Mouse (Mus musculus): ENCODE measurements at regions not wholly inside any gene's neighbourhood (a gene's known extent, or its start where the extent isn't known, plus 50 kb on each side); places are given as distances from the start of the nearest gene placed in this dataset.

DNA sequence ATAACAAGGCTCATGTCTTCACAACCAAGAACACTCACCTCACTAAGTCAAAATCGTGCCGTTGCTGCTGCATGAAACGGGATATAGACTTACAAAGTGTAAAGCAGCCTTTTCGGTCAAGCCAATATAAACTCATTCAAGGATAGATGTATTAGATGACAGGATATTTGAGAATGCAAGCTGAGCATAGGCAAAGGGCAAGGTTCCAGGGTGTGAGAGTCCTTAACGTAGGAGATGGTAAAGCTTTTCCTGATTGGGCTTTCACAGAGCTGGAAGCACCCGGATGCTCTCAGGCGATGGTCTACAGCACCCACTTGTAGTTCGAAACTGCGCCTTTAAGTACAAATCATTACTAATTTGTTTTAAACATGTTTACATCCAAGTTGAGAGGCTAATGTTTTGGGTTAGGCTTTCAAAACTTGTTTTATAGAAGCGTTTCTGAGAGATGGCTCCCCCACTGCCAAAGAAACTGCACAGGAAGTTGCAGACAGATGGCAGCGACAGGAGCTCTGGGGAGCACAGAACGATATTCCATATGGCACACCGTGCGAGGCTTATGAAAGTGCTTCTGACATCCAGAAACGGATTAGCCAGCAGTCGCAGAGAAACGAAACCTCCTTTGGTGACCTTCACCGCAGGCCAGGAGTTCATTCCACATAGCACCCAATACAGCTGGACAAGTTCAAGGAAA lies 54.1 kb upstream of the Rell1 start:
- DNase-seq = peak; percentile 25

DNA sequence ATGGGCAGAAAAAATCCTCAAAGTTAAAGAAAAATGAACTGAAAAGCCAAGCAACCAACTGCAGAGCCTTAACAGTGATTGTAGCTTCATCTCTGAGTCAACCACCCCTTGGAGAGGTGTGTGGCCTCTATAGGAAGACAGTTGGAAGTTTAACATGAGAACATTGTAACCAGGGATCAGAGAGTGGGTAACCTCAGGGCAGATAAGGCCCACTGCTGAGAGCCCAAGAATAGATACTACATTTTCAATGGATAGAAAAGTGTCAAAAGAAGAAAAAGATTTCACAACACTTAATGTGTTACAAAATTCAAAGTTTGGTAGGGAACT lies 54.6 kb upstream of the Rell1 start:
- no peak for DNase-seq

DNA sequence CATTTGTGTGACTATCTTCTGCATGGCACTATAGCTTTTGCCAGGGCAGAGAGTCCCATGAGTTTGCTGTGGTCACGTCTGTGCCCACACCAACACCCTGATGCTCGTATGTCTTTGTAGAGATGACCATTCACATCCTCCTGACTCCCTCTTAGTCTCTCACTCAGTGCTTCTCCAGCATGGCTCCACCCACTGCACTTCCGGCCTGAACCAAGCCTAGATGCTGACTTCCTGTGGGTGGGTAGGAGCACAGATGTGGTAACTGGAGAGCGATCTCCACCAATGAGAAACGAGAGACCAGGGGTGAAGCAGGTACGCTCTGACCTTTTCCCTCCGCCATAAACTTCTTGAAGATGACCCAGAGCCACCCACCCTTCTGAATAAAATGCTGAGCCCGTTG lies 55.7 kb upstream of the Rell1 start:
- no peak for DNase-seq

DNA sequence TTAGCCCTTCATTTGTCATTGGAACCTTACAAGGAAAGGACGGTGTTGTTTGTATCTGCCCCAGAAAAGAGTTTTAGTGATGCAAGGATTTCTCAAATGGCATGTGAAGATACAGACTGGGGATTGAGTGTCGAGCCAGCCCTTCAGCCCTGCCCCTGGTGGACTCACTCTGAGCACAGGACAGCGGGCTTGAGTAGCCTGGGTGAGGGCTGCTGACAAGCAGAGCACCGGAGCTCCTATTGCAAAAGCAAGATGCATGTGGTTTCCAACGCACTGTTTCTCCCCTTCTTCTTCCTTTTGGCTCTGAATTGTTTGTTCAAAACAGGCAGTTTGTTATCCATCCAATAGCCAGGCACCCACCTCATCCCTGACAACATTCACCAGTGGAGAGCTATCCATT lies 59.0 kb upstream of the Rell1 start:
- no peak for DNase-seq

DNA sequence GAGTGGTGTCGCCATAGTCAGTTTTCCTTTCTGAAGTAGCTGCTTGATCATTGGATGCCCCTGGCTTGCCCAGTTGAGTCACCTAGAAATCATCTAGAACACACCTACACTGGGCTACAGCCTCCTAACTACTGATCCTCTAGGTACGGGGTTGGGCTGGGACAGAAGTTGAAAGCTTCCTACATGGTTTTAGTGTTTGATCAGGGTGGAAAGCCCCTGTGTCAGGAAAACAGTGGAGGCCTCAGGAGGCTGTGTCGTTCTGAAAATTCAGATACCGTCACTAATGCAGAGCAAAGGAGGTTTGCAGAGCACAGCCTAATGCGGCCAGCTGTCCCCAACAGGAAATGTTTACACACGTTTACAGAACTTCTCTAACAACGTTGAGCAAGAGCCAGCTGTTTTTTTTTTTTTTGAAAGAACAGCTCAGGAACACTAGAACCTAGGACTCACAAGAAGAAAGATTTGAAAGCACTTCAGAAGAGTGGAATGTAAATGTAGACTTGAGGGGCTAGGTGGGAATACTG lies 61.0 kb upstream of the Rell1 start:
- DNase-seq = no peak

DNA sequence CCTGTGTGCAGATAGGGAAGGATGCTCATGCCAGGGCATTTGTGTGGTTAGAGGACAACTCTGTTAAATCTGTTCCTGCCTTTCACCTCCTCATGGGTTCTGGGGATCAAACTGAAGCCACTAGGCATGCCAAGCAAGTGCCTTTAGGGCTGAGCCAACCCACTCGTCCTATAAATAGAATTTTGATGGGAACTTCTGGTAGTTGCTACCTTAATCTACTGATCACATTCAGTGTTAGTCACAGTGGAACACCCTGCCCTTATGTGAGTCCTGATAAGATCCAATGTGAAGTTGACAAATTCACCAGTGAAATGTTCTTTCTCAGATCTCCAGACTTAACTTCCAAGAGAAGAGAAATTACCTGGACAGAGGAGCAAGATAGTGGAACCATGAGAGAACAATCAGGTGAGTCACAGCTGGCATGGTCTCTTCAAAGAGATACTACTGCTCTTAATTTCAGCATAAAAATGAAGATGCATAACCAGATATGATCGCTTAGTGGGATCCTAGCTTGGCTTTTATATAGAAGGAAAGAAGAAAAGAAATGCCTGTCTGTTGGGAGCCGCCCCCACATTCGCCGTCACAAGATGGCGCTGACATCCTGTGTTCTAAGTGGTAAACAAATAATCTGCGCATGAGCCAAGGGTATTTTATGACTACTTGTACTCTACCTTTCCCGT lies 61.7 kb upstream of the Rell1 start:
- peak; percentile 15 for DNase-seq

DNA sequence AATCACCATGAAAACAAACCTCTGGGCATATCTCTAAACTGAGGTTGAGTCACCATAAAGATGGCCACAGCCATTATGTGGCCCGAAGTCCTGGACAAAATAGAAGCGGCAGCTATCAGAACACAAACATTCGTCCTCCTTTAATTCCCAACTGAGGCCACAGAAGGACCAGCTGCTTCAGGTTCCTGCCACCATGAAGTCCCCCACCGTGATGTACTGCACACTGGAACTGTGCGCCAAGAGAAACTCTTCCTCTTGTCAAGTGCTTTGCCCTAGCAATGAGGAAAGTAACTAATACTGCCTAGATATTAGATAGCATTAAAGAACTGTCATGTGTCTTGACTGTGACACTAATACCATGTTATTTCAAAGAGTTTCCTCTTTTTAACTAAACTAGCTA lies 54.4 kb upstream of the Pgm2 start:
- DNase-seq = no peak

DNA sequence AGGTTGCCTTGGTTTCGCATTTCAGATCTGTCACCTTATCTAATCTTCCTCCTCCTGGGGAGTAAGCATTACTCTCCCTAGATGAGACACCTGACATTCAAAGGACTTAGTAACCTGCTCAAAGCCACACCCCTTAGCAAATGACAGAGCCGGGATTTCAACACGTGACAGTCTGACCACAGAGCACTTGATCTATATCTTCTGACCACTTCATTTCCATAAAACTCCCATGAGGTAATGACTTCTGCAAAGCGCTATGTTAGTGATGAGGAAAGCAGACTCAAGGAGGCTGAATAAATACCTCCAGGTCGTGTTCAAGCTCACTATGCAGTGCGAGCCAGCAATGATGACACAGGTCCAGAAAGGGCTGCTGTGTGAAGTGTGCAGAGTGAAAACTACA lies 52.1 kb upstream of the Pgm2 start:
- DNase-seq = no peak

Measured in retina, postnatal 1 day (tissue).